Mouse (Mus musculus) thymus, adult 2 months (tissue): ENCODE data around the gene Arntl2. TPM values are rescaled to one million over a fixed set of nuclear protein-coding genes. Genes with fewer than 3 reads are reported as not detected.
A peak's percentile ranks its signal among the peaks of the same experiment; 100 is the strongest.

Source experiments
- DNase-seq: peaks from one replicate; pipeline ENCODE4 v3.0.0; 2021
- H3K27ac ChIP-seq: fragments of 200-500 bp; 2 replicates; pipeline ENCODE4 v1.5.1; 2012; ENCODE audit warnings: low read length, control low read depth; ENCODE audit not compliant: control insufficient read depth, insufficient read depth
- H3K27me3 ChIP-seq: fragments of 200-500 bp; 2 replicates; pipeline ENCODE4 v1.6.1; 2012; ENCODE audit warnings: mild to moderate bottlenecking, low read length, moderate library complexity, mixed read lengths; ENCODE audit not compliant: control insufficient read depth, insufficient read depth
- H3K36me3 ChIP-seq: fragments of 200-500 bp; 2 replicates; pipeline ENCODE4 v1.6.1; 2012; ENCODE audit warnings: mild to moderate bottlenecking, low read length, moderate library complexity; ENCODE audit not compliant: control insufficient read depth, insufficient read depth
- H3K4me1 ChIP-seq: fragments of 200-500 bp; replicated peaks from 2 replicates; pipeline ENCODE4 v1.6.1; 2012; ENCODE audit warnings: low read length; ENCODE audit not compliant: control insufficient read depth, insufficient read depth
- H3K4me3 ChIP-seq: fragments of 200-500 bp; 2 replicates; pipeline ENCODE4 v1.5.1; 2012; ENCODE audit warnings: mild to moderate bottlenecking, low read length, control low read depth, moderate library complexity; ENCODE audit not compliant: control insufficient read depth, insufficient read depth
- CTCF ChIP-seq: fragments of 200-500 bp; IDR thresholded peaks from 2 replicates; pipeline ENCODE4 v1.5.1; 2012; ENCODE audit warnings: mild to moderate bottlenecking, control low read depth, low read length, moderate library complexity, borderline replicate concordance; ENCODE audit not compliant: control insufficient read depth, poor library complexity, insufficient read depth; ENCODE audit errors: extremely low read depth
- POLR2A ChIP-seq: fragments of 200-500 bp; IDR thresholded peaks from 2 replicates; pipeline ENCODE4 v1.6.1; 2012; ENCODE audit warnings: mild to moderate bottlenecking, low read length, control low read depth, moderate library complexity; ENCODE audit not compliant: control insufficient read depth, poor library complexity, insufficient read depth; ENCODE audit errors: extremely low read depth
- WGBS: fragments of 180-500 bp; shearing (Covaris S2); methylation state at CpG from one replicate; pipeline ENCODE4 v1.1.7; 2018; 5-methylcytosine and 5-hydroxymethylcytosine counted together
- polyA plus RNA-seq: library from polyadenylated mRNA; depleted of rRNA; stranded (reverse); fragments of >200 nt; gene quantifications from 2 replicates; pipeline ENCODE4 v1.2.3, GENCODE M21; 2012

The Arntl2 gene
- polyA plus RNA-seq, 1 experiment: 5.2 TPM

GRCm38 (mm10) chr6:146809991-146810390 is 14.1 kb downstream of the Arntl2 start:
- no peaks in the 10 kb centered on the region for H3K4me1 ChIP-seq
- H3K4me3 ChIP-seq: no peak overlapping the region
- H3K36me3 ChIP-seq: no peaks in the 10 kb centered on the region
- 94% methylated on average over 6 of the region's 6 CpGs for WGBS
- no peak for DNase-seq
- H3K27me3 ChIP-seq: no peaks in the 10 kb centered on the region
- TF ChIP-seq POLR2A: no peak
- TF ChIP-seq CTCF: no peak
- H3K27ac ChIP-seq: no peak overlapping the region

GRCm38 (mm10) chr6:146813007-146813406 is 17.2 kb downstream of the Arntl2 start:
- Histone ChIP-seq H3K27ac (no peak overlapping the region), H3K4me3 (no peak overlapping the region), H3K27me3 (no peaks in the 10 kb centered on the region), H3K36me3 (no peaks in the 10 kb centered on the region), H3K4me1 (no peaks in the 10 kb centered on the region)
- 30% methylated on average over 5 of the region's 5 CpGs for WGBS
- DNase-seq: no peak
- no peak for TF ChIP-seq CTCF
- TF ChIP-seq POLR2A: no peak

GRCm38 (mm10) chr6:146820177-146820965 is 24.5 kb downstream of the Arntl2 start:
- Histone ChIP-seq H3K36me3 (no peaks in the 10 kb centered on the region), H3K27ac (no peak overlapping the region), H3K27me3 (no peaks in the 10 kb centered on the region), H3K4me3 (no peak overlapping the region), H3K4me1 (no peaks in the 10 kb centered on the region)
- TF ChIP-seq CTCF (no peak), POLR2A (no peak)
- WGBS: 92% methylated on average over 29 of the region's 29 CpGs
- DNase-seq: no peak

- Histone ChIP-seq H3K36me3 (no peaks in the 10 kb centered on the region), H3K27ac (no peak overlapping the region), H3K4me3 (no peak overlapping the region), H3K27me3 (no peaks in the 10 kb centered on the region), H3K4me1 (no peaks in the 10 kb centered on the region)
- 69% methylated on average over 13 of the region's 13 CpGs for WGBS
- TF ChIP-seq POLR2A (no peak), CTCF (no peak)
- DNase-seq: no peak
Observed at GRCm38 (mm10) chr6:146821958-146822357, 26.1 kb downstream of the Arntl2 start.

GRCm38 (mm10) chr6:146824727-146825486 is 29.1 kb downstream of the Arntl2 start:
- Histone ChIP-seq H3K36me3 (no peaks in the 10 kb centered on the region), H3K4me3 (no peak overlapping the region), H3K4me1 (no peaks in the 10 kb centered on the region), H3K27ac (no peak overlapping the region), H3K27me3 (no peaks in the 10 kb centered on the region)
- peak; percentile 57 for DNase-seq
- TF ChIP-seq CTCF (peak; percentile 82), POLR2A (no peak)
- 47% methylated on average over 16 of the region's 16 CpGs for WGBS

- H3K4me1 ChIP-seq: no peaks in the 10 kb centered on the region
- 93% methylated on average over 1 of the region's 1 CpGs for WGBS
- no peak overlapping the region for H3K27ac ChIP-seq
- no peak for TF ChIP-seq POLR2A
- no peak for TF ChIP-seq CTCF
- no peaks in the 10 kb centered on the region for H3K36me3 ChIP-seq
- no peaks in the 10 kb centered on the region for H3K27me3 ChIP-seq
- DNase-seq: no peak
- H3K4me3 ChIP-seq: no peak overlapping the region
Observed at GRCm38 (mm10) chr6:146825487-146825773, 29.6 kb downstream of the Arntl2 start.

GRCm38 (mm10) chr6:146831320-146831719 is 35.5 kb downstream of the Arntl2 start:
- 90% methylated on average over 12 of the region's 12 CpGs for WGBS
- no peaks in the 10 kb centered on the region for H3K27me3 ChIP-seq
- DNase-seq: no peak
- TF ChIP-seq POLR2A (no peak), CTCF (no peak)
- no peak overlapping the region for H3K4me3 ChIP-seq
- no peaks in the 10 kb centered on the region for H3K4me1 ChIP-seq
- H3K36me3 ChIP-seq: no peaks in the 10 kb centered on the region
- H3K27ac ChIP-seq: no peak overlapping the region
